Mouse (Mus musculus): ENCODE measurements around the gene Nacc2.

GRCm38 (mm10) chr2:26079409-26079808 is 43.6 kb downstream of the Nacc2 start:
- TF ChIP-seq CTCF (conservative IDR thresholded peaks at IDR 0.05; ENCODE audit: insufficient read depth, insufficient read length, low read depth, low read length) (no peak), POLR2A (IDR thresholded peaks at IDR 0.05; ENCODE audit: low read depth, low read length) (no peak)
